Mouse (Mus musculus) limb, embryonic 14.5 days (tissue): Measurements from ENCODE around the gene Grhpr. TPM values are rescaled to one million over a fixed set of nuclear protein-coding genes. Genes with fewer than 3 reads are reported as not detected.

Experiments
- ATAC-seq: fragments of 200-750 bp; cut with Nextera tagmentation; 2 replicates; pipeline ENCODE4 v1.8.0; 2017; ENCODE audit warnings: low read depth, moderate number of reproducible peaks, moderate TSS enrichment; ENCODE audit not compliant: low FRiP score
- DNase-seq: peaks from one replicate; pipeline ENCODE4 v3.0.0-alpha.2; 2015; ENCODE audit warnings: low spot score
- H3K27ac ChIP-seq: fragments of 300-500 bp; sonication (generic); replicated peaks from 2 replicates; pipeline ENCODE4 v1.5.1; 2014; ENCODE audit warnings: low read depth, mild to moderate bottlenecking, low read length, moderate library complexity, mixed read lengths
- H3K27me3 ChIP-seq: fragments of 300-500 bp; sonication (generic); 2 replicates; pipeline ENCODE4 v1.6.1; 2014; ENCODE audit warnings: low read length, mixed read lengths; ENCODE audit not compliant: control insufficient read depth, insufficient read depth
- H3K36me3 ChIP-seq: fragments of 300-500 bp; sonication (generic); 2 replicates; pipeline ENCODE4 v1.6.1; 2014; ENCODE audit warnings: mild to moderate bottlenecking, low read length, moderate library complexity, mixed read lengths; ENCODE audit not compliant: control insufficient read depth, insufficient read depth
- H3K4me1 ChIP-seq: fragments of 300-500 bp; sonication (generic); 2 replicates; pipeline ENCODE4 v1.6.1; 2014; ENCODE audit warnings: antibody characterized with exemption, low read length, mixed read lengths; ENCODE audit not compliant: control insufficient read depth, insufficient read depth
- H3K4me2 ChIP-seq: fragments of 300-500 bp; sonication (generic); replicated peaks from 2 replicates; pipeline ENCODE4 v1.6.1; 2014; ENCODE audit warnings: low read depth, mild to moderate bottlenecking, low read length, moderate library complexity; ENCODE audit not compliant: severe bottlenecking
- H3K4me3 ChIP-seq: fragments of 300-500 bp; sonication (generic); replicated peaks from 2 replicates; pipeline ENCODE4 v1.5.1; 2014; ENCODE audit warnings: low read length
- H3K9ac ChIP-seq: fragments of 300-500 bp; sonication (generic); 2 replicates; pipeline ENCODE4 v1.6.1; 2014; ENCODE audit warnings: mild to moderate bottlenecking, low read depth, low read length, moderate library complexity; ENCODE audit not compliant: severe bottlenecking
- H3K9me3 ChIP-seq: fragments of 300-500 bp; sonication (generic); 2 replicates; pipeline ENCODE4 v1.6.1; 2016; ENCODE audit warnings: low read length; ENCODE audit not compliant: control insufficient read depth
- POLR2A ChIP-seq: fragments of 200-500 bp; IDR thresholded peaks from 2 replicates; pipeline ENCODE4 v1.8.0; 2012; ENCODE audit warnings: inconsistent platforms, mild to moderate bottlenecking, moderate library complexity, borderline replicate concordance; ENCODE audit not compliant: insufficient read depth, insufficient read length; ENCODE audit errors: extremely low read depth
- WGBS: fragments of 180-500 bp; shearing (Covaris S2); extraction: QIAGEN DNeasy Blood & Tissue Kit; methylation state at CpG from one replicate; pipeline ENCODE4 v1.1.7; 2014; 5-methylcytosine and 5-hydroxymethylcytosine counted together
- polyA plus RNA-seq, 2 experiments: library from polyadenylated mRNA; depleted of rRNA in 1 of 2; stranded (reverse) in 1 of 2; unstranded in 1 of 2; fragments of >200 nt; fragmentation: Nextera tagmentation in 1 of 2; extraction: Ambion mirVana in 1 of 2; gene quantifications; 2 replicates each; pipeline versions ENCODE4 v1.2.1 to v1.2.3; 2012 to 2014

Gene Grhpr
- polyA plus RNA-seq, 2 experiments, result 42.1 to 49.3 TPM

DNA sequence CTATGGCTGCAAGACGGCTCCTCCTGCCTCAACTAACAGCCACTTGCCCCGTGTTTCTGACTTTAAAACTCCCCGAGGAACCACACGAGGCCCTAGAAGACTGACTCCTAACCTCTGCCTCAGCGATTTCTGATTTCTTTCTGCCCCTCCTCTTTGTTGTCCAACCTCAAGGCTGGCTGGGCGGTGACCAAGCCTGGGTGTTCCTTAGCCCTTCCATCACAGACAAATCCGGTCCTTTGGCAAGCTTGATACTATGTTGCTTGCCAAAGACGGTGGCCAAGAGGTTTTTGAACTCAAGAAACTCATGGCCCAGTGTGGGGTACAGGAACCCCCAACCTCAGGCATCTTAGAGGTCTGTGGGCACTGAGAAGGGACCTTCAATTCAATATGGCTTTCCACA is 6.9 kb upstream of the Grhpr start:
- ATAC-seq (no peak), DNase-seq (no peak)
- no peak overlapping the region for H3K27ac ChIP-seq
- H3K9ac ChIP-seq, result no peak overlapping the region
- no peaks in the 10 kb centered on the region for H3K36me3 ChIP-seq
- H3K4me1 ChIP-seq, result no peaks in the 10 kb centered on the region
- H3K4me3 ChIP-seq, result no peak overlapping the region
- WGBS, result 76% methylated on average over 8 of the region's 8 CpGs
- H3K9me3 ChIP-seq, result no peaks in the 10 kb centered on the region
- no peaks in the 10 kb centered on the region for H3K27me3 ChIP-seq
- H3K4me2 ChIP-seq, result no peak overlapping the region
- no peak for TF ChIP-seq POLR2A

- 80% methylated on average over 6 of the region's 6 CpGs for WGBS
- H3K4me3 ChIP-seq, result no peak overlapping the region
These were observed 5.1 kb upstream of the Grhpr start for GRCm38 (mm10) chr4:44976026-44976615.

GRCm38 (mm10) chr4:44976921-44977710 is 4.1 kb upstream of the Grhpr start:
- DNase-seq, result no peak
- H3K36me3 ChIP-seq, result no peaks in the 10 kb centered on the region
- TF ChIP-seq POLR2A, result no peak
- H3K4me1 ChIP-seq, result peaks cover 9% of the 10 kb centered on the region
- no peak overlapping the region for H3K27ac ChIP-seq
- no peak overlapping the region for H3K4me2 ChIP-seq
- no peaks in the 10 kb centered on the region for H3K9me3 ChIP-seq
- no peak overlapping the region for H3K4me3 ChIP-seq
- 87% methylated on average over 10 of the region's 10 CpGs for WGBS
- H3K27me3 ChIP-seq, result no peaks in the 10 kb centered on the region
- no peak overlapping the region for H3K9ac ChIP-seq
- no peak for ATAC-seq

More at GRCm38 (mm10) chr4:44976026-44976615, 5.1 kb upstream of the Grhpr start:
- Histone ChIP-seq H3K9ac (no peak overlapping the region), H3K36me3 (no peaks in the 10 kb centered on the region), H3K27ac (no peak overlapping the region), H3K9me3 (no peaks in the 10 kb centered on the region), H3K4me2 (no peak overlapping the region), H3K27me3 (no peaks in the 10 kb centered on the region), H3K4me1 (peaks cover 5% of the 10 kb centered on the region; the same call in 1 of the 2 replicates)
- ATAC-seq, result no peak
- DNase-seq, result no peak
- TF ChIP-seq POLR2A, result no peak

DNA sequence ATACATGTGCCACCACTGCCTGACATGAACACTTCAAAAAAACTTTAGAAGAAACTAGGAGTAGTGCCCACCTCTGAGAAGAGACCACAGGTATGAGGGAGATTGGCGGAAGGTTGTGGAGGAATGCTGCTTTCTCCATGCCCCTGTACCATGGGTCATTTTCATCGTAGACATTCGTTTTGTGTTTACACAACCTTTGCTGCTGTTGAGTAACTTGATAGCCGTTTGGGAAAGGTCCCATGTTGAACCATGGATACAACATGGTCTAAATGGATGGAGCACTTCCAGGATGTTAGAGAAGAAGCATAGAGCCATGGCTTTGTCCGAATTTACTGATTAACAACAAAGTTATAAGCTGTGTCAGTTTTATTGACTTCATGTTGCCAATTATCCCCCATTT is 3.0 kb upstream of the Grhpr start:
- H3K4me1 ChIP-seq, result peaks cover 12% of the 10 kb centered on the region
- no peak overlapping the region for H3K4me2 ChIP-seq
- TF ChIP-seq POLR2A, result no peak
- no peak for DNase-seq
- no peaks in the 10 kb centered on the region for H3K9me3 ChIP-seq
- H3K4me3 ChIP-seq, result no peak overlapping the region
- H3K36me3 ChIP-seq, result no peaks in the 10 kb centered on the region
- H3K27me3 ChIP-seq, result no peaks in the 10 kb centered on the region
- H3K9ac ChIP-seq, result no peak overlapping the region
- 83% methylated on average over 5 of the region's 5 CpGs for WGBS
- no peak for ATAC-seq
- no peak overlapping the region for H3K27ac ChIP-seq

DNA sequence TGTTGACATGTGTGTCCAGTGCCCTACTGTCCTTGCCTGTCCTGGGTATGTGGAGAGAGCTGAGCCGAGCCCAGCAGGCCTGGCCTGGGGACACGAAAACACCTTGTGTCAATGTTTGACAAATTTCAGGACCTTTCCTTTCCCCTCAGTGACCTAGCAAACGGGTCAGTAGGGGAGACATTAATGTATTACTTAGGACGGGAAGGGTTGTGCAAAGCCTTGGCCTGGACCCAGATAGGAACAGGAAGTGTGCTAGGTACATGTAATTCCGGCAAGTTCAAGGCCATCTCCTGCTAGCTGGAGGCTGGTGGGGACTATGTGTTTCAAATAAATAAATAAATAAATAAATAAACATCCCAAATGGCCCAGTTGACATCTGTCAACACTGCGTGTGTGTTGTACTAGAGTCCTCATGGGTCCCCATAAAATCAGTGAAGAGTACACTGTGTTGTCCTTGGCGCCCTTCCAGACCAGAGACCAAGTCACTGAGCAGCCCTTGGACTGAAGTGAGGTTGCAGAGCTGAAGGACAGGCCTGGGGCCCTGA is 1.3 kb upstream of the Grhpr start:
- no peak for TF ChIP-seq POLR2A
- Histone ChIP-seq H3K4me2 (no peak overlapping the region), H3K9ac (no peak overlapping the region), H3K4me3 (no peak overlapping the region), H3K27ac (no peak overlapping the region), H3K9me3 (no peaks in the 10 kb centered on the region), H3K36me3 (peaks cover 6% of the 10 kb centered on the region; the same call in 1 of the 2 replicates), H3K27me3 (no peaks in the 10 kb centered on the region), H3K4me1 (peaks cover 12% of the 10 kb centered on the region)
- no peak for DNase-seq
- no peak for ATAC-seq
- WGBS, result 74% methylated on average over 7 of the region's 7 CpGs
